Mouse (Mus musculus): ENCODE data around the gene Cd109.

The Cd109 gene

DNA sequence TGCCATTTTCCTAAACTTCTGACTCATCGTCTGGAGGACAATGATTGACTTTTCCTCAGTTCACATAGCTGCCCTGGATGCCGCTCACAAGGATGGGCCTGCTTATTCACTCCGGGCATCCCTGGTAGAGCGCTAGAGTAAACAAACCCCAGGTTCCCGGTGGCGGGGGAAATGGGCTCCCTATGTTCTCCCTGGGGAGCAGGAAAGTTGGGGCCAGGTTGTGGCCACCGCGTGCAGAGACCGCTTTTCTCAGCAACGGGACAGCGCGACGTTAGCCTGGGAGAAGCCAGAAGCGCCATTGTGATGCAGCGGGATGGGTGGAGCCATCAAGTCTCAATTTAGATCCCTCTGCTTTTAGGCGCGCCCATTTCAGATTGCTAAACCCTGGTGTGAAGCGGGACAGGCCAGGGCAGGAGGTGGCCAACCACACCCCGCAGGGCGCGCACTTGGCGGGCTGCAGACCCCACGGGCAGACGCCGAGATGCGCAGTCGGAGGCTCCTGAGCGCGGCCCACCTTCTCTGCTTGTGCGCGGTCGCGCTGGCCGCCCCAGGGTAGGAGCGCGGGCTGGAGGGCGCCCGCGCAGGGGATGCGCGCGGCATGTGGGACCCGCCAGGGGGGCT, at the start of gene Cd109:
Gene Cd109, plus strand, starts transcription at position 146 of the 621 bp plus-strand sequence.
- no peak for DNase-seq (ENCODE audit: low spot score in 2 of 2)

DNA sequence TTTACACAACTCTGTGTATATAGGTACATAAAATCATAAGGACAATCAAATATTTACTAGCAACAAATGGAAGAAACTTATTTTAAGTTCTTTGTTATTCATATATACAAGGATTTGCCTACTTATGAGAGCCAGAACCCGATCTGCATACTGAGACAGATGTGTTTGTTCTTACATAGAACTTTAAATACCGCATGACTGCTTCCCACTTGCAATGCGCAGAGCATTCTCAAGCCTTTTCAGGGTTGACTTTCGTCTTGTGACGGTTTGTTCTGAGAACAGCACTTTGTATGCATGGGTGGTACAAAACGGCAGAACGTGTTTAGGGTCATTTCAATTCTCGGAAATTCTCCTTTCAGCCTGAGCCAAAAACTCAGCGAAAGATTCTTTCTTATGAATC, 45.4 kb upstream of the Cd109 start:
- DNase-seq (ENCODE audit: low spot score in 2 of 2), result no peak

- DNase-seq (ENCODE audit: low spot score in 2 of 2), result no peak
These were observed 38.9 kb upstream of the Cd109 start for GRCm38 (mm10) chr9:78576466-78576865.

GRCm38 (mm10) chr9:78578824-78579223, 36.5 kb upstream of the Cd109 start:
- no peak for DNase-seq (ENCODE audit: low spot score in 2 of 2)

- DNase-seq (ENCODE audit: low spot score in 2 of 2), result no peak
These were observed 35.5 kb upstream of the Cd109 start for GRCm38 (mm10) chr9:78579644-78580396.

GRCm38 (mm10) chr9:78587218-78587883, 28.0 kb upstream of the Cd109 start:
- no peak for DNase-seq (ENCODE audit: low spot score in 2 of 2)

DNA sequence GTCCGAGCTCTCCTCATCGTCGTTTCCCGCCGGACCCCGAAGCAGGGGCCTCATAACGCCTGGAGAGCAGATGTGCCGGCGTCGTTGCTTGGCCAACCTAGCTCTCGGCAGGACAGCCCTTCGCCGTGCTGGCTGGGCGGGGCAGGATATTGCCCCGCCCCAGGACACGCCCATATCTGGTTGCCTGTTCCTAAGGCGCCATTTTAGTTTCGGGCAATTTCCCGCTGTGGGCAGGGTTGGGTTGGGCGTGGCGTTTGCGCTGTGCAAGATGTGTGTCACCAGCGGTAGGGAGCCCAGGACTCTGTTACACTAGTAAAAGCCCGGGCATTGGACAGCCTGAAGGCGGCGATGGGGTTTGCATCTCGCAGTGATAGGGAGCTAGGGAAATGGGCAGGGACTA, 27.4 kb upstream of the Cd109 start, which contains the start of gene Slc17a5:
Gene Slc17a5, minus strand, starts transcription at position 128 of the 400 bp plus-strand sequence.
- peak; percentile 79 to 94 for DNase-seq (ENCODE audit: low spot score in 2 of 2)

DNA sequence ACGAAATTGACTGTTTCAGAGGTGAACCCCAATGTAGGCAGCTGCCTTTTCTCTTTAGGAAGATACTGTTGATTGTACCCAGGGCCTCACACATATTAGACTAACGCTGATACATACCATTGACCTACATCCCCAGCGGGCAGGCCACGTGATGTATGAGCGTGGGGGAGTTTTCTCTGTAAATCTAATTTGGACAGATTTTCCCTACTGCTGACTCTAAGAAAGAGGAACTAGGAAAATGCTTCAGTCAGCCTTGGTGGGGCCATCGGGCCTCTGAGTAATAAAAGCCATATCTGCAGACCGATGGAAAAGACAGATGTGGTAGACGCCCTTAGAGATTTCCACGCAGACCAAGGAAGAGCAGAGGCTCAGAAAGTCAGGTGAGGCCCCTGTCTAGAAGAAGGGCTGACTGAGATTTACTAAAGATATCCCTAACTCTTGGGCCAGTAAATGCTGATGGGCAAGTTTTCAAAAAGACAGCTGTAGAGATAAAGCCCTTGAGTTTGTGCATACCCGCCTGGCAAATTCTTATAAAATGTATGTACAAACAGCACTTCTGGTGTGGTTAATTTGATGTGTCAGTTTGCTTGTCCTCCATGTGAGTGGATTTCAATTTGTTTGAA, 26.8 kb upstream of the Cd109 start:
- peak in 1 of 2 experiments; percentile 25 for DNase-seq (ENCODE audit: low spot score in 2 of 2)

DNA sequence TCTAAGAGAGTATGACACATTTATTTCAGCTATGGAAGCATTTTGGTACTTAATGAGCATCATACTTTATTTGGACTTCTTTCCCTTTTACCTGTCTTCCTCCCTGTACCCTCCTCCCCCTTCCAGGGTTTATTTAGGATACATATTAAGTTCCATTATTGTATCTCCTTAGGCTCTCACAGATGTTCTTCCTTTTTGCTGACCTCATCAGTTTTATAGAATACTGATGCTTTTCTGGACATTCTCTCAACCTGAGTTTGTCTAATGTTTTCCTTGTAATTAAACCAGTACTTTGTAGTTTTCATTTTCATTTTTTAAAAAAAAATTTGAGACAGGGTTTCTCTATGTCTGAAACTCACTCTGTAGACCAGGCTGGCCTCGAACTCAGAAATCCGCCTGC, 24.9 kb upstream of the Cd109 start:
- DNase-seq (ENCODE audit: low spot score in 2 of 2), result no peak

GRCm38 (mm10) chr9:78595257-78595656, 20.1 kb upstream of the Cd109 start:
- DNase-seq (ENCODE audit: low spot score in 2 of 2), result no peak

GRCm38 (mm10) chr9:78595769-78596555, 19.4 kb upstream of the Cd109 start:
- DNase-seq (ENCODE audit: low spot score in 2 of 2), result no peak

- DNase-seq (ENCODE audit: low spot score in 2 of 2), result peak in 1 of 2 experiments; percentile 67
These were observed 18.5 kb upstream of the Cd109 start for GRCm38 (mm10) chr9:78596834-78597233.

DNA sequence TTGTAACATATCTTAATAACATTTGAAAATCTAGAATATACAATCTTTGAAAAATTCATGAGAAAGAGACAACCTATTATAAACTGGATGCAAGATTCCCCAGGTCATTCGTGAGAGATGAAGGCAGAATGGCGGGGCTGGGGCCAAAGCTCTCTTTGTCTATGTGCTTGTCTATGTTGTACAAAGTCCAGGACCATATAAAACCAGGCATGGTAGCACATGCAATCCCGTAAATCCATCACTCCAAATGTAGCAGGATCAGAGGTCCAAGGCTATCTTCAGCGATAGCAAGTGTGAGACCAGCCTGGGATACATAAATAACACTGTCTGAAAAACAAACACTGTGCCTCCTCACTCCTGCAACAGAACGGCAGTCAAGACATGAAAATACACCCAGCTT, 15.4 kb upstream of the Cd109 start:
- no peak for DNase-seq (ENCODE audit: low spot score in 2 of 2)

- no peak for DNase-seq (ENCODE audit: low spot score in 2 of 2)
These were observed 14.2 kb upstream of the Cd109 start for GRCm38 (mm10) chr9:78601046-78601730.

- DNase-seq (ENCODE audit: low spot score in 2 of 2), result no peak
These were observed 1.1 kb upstream of the Cd109 start for GRCm38 (mm10) chr9:78614201-78614600.

DNA sequence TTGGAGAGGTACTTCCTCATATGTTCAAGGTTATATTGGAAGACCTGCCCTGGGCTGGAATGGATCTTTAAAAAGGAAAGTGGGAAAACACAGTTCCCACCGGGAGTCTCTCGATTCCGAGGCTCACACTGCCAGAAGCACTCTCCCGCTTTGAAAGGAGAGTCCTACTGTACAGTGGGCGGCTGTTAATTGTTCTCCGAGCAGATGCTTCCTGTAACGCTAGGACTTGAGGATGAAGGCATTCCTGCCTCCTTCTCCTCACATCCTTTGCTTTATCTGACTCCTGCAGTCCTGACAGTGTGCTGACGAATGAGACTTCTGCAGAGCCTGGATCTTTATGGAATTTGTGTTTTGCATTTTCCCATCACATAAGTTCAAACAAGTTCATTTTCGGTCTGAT, 3.9 kb downstream of the Cd109 start:
- no peak for DNase-seq (ENCODE audit: low spot score in 2 of 2)

- DNase-seq (ENCODE audit: low spot score in 2 of 2), result peak; percentile 25 to 32
These were observed 8.0 kb downstream of the Cd109 start for GRCm38 (mm10) chr9:78623301-78623747.

- DNase-seq (ENCODE audit: low spot score in 2 of 2), result no peak
These were observed 14.6 kb downstream of the Cd109 start for GRCm38 (mm10) chr9:78629991-78630390.

DNA sequence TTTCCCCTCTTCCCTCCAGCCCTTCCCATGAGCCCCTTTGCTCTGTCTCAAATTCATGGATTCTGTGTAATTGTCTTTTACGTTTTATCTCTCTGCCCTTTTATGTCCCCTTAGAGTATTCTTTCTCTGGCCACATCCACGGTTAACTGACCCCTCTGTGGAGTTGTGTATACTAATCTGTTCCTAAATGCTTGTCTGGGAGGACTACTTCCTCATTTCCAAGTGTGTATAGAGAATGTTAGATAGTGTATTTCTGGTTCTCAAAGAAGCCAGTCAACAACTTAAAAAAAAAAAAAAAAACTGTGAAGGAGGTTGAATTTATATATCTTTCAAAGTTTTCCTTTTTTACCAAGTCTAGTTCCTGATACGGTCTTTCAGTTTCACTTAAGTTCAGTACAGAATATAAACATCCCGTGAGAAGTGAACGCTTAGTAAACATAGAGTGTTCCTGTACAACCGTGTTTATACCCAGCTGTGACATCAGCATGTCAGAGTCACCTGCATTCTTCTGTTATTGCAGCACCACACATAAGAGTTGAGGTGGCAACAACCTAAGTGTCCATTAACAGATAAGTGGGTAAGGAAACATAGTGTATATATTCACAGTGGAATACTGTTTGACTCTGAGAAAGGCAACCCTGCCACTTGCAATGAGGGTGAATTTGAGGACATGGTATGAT, 16.5 kb downstream of the Cd109 start:
- no peak for DNase-seq (ENCODE audit: low spot score in 2 of 2)

DNA sequence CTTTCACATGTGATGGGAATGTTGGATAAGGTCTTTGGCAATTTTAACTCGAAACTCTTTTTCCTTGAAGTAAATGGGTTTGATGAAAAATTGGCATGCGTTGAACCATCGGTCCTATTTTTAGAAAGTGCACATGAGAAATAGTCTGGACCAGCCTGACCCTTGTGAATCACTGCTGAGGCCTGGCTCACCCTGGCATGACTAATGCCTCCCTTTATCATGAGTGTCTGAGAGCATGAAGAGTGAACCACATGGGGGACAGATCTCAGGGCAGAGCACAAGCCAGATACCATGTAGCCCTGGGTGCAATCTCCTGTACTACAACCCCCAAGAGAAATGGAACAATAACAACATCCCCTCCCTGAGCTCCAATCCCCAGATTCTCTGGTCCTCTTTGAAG, 18.6 kb downstream of the Cd109 start:
- DNase-seq (ENCODE audit: low spot score in 2 of 2), result no peak
